Mouse (Mus musculus): Measurements from ENCODE around the gene Plcl1. TPM values are rescaled to one million over a fixed set of nuclear protein-coding genes. Genes with fewer than 3 reads are reported as not detected.

Gene Plcl1
- polyA plus RNA-seq, 1 experiment, result not detected

DNA sequence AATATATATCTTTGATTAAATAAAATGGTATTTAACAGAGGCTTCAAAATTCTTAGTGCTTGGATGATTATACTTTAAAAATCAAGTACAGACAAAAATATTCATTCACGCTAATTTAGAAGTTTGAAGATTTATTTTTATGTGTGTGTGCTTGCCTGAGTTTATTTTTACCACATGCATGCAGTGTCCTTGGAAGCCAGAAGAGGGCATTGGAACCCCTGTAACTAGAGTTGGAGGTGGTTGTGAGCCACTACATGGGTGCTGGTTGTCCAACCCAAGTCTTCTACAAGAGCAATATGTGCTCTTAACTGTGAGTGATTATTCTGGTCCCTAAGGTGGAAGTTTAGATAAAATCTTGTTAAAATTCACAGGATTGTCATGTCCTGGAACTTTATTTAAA is 24.0 kb downstream of the Plcl1 start:
- 98% methylated on average over 1 of the region's 1 CpGs for WGBS
- no peaks in the 10 kb centered on the region for H3K4me1 ChIP-seq (ENCODE audit: control insufficient read depth, insufficient read depth, low read length)
- no peak overlapping the region for H3K27ac ChIP-seq (ENCODE audit: insufficient read depth, low read depth, low read length)
- no peak overlapping the region for H3K4me3 ChIP-seq (ENCODE audit: insufficient read depth, low read depth, low read length)
- no peak for TF ChIP-seq POLR2A (IDR thresholded peaks at IDR 0.05; ENCODE audit: insufficient read depth, low read depth, low read length)
- no peak for TF ChIP-seq CTCF (IDR thresholded peaks at IDR 0.05; ENCODE audit: insufficient read depth, low read depth, low read length)

- H3K4me3 ChIP-seq (ENCODE audit: insufficient read depth, low read depth, low read length), result no peak overlapping the region
- 85% methylated on average over 3 of the region's 3 CpGs for WGBS
- TF ChIP-seq POLR2A (IDR thresholded peaks at IDR 0.05; ENCODE audit: insufficient read depth, low read depth, low read length), result no peak
- no peak for TF ChIP-seq CTCF (IDR thresholded peaks at IDR 0.05; ENCODE audit: insufficient read depth, low read depth, low read length)
- H3K27ac ChIP-seq (ENCODE audit: insufficient read depth, low read depth, low read length), result no peak overlapping the region
- H3K4me1 ChIP-seq (ENCODE audit: control insufficient read depth, insufficient read depth, low read length), result no peaks in the 10 kb centered on the region
Observed at GRCm38 (mm10) chr1:55430587-55430986, 24.9 kb downstream of the Plcl1 start.

GRCm38 (mm10) chr1:55436589-55436988 is 30.9 kb downstream of the Plcl1 start:
- no peak overlapping the region for H3K4me3 ChIP-seq (ENCODE audit: insufficient read depth, low read depth, low read length)
- H3K27ac ChIP-seq (ENCODE audit: insufficient read depth, low read depth, low read length), result no peak overlapping the region
- no peaks in the 10 kb centered on the region for H3K4me1 ChIP-seq (ENCODE audit: control insufficient read depth, insufficient read depth, low read length)
- WGBS, result 84% methylated on average over 5 of the region's 5 CpGs
- TF ChIP-seq POLR2A (IDR thresholded peaks at IDR 0.05; ENCODE audit: insufficient read depth, low read depth, low read length) (no peak), CTCF (IDR thresholded peaks at IDR 0.05; ENCODE audit: insufficient read depth, low read depth, low read length) (no peak)

DNA sequence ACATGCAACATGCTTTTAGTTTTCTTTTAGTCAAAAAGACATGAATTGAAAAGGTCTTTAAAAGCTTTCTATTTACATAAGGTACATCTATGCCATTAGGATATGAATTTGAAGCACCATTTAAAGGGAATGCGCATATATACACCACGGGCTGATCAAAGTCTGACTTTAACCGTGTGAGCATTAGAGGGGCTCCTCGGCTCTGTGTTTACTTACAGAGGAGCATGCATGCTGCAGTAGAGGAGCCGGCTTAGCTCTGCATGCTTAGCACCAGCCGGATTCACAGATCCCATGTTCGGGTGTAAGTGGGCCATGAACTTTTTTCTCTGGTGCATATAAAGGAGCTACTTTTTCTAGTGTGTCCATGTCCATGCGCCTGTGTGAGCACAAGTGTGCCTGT is 31.4 kb downstream of the Plcl1 start:
- WGBS, result 85% methylated on average over 8 of the region's 8 CpGs
- no peak overlapping the region for H3K4me3 ChIP-seq (ENCODE audit: insufficient read depth, low read depth, low read length)
- no peak overlapping the region for H3K27ac ChIP-seq (ENCODE audit: insufficient read depth, low read depth, low read length)
- no peaks in the 10 kb centered on the region for H3K4me1 ChIP-seq (ENCODE audit: control insufficient read depth, insufficient read depth, low read length)
- TF ChIP-seq CTCF (IDR thresholded peaks at IDR 0.05; ENCODE audit: insufficient read depth, low read depth, low read length) (no peak), POLR2A (IDR thresholded peaks at IDR 0.05; ENCODE audit: insufficient read depth, low read depth, low read length) (no peak)

DNA sequence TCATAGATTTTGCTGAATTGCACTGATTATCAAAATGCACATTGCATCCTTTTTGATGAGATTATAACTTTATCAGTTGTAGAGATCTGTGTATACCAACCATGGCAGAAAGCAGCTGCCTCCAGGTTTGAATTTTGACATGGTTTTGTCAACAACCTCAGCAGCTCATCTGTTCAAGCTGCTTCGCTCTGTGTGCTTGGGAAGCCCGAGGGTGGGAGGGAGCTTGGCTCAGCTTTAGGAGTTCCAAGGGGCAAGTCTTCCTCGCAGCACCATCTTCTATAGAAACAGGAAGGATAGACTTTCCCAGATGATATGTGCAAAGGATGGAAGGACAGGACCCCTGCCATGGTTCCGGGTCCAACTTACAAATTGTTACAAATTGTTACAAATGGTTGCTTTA is 32.9 kb downstream of the Plcl1 start:
- WGBS, result 71% methylated on average over 4 of the region's 4 CpGs
- Histone ChIP-seq H3K4me1 (ENCODE audit: control insufficient read depth, insufficient read depth, low read length) (no peaks in the 10 kb centered on the region), H3K27ac (ENCODE audit: insufficient read depth, low read depth, low read length) (no peak overlapping the region), H3K4me3 (ENCODE audit: insufficient read depth, low read depth, low read length) (no peak overlapping the region)
- TF ChIP-seq POLR2A (IDR thresholded peaks at IDR 0.05; ENCODE audit: insufficient read depth, low read depth, low read length), result no peak
- TF ChIP-seq CTCF (IDR thresholded peaks at IDR 0.05; ENCODE audit: insufficient read depth, low read depth, low read length), result no peak

GRCm38 (mm10) chr1:55445043-55445688 is 39.4 kb downstream of the Plcl1 start:
- TF ChIP-seq CTCF (IDR thresholded peaks at IDR 0.05; ENCODE audit: insufficient read depth, low read depth, low read length) (no peak), POLR2A (IDR thresholded peaks at IDR 0.05; ENCODE audit: insufficient read depth, low read depth, low read length) (no peak)
- 94% methylated on average over 6 of the region's 6 CpGs for WGBS
- 0 out of 2 replicates have a peak, but pooled peaks cover 3% of the 10 kb centered on the region for H3K4me1 ChIP-seq (ENCODE audit: control insufficient read depth, insufficient read depth, low read length)
- H3K27ac ChIP-seq (ENCODE audit: insufficient read depth, low read depth, low read length), result no peak overlapping the region
- no peak overlapping the region for H3K4me3 ChIP-seq (ENCODE audit: insufficient read depth, low read depth, low read length)

DNA sequence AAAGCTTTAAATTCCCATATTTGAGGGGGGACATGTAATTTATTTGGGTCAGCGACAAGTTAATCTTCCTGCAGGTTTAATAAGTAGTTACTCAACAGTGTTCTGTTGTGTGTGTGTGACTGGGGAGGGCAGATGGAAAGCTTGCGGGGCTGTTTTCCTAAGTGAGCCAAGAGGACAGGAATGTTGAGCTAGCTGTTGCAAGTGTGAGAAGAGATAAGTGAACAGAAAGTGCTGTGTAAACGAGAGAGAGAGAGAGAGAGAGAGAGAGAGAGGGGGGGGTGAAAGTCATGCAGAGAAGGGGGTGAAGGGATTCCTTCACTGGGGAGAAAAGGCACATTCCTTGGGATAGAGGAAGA is 39.9 kb downstream of the Plcl1 start:
- 71% methylated on average over 3 of the region's 3 CpGs for WGBS
- TF ChIP-seq CTCF (IDR thresholded peaks at IDR 0.05; ENCODE audit: insufficient read depth, low read depth, low read length) (no peak), POLR2A (IDR thresholded peaks at IDR 0.05; ENCODE audit: insufficient read depth, low read depth, low read length) (no peak)

GRCm38 (mm10) chr1:55446273-55446672 is 40.6 kb downstream of the Plcl1 start:
- Histone ChIP-seq H3K27ac (ENCODE audit: insufficient read depth, low read depth, low read length) (no peak overlapping the region), H3K4me1 (ENCODE audit: control insufficient read depth, insufficient read depth, low read length) (0 out of 2 replicates have a peak, but pooled peaks cover 3% of the 10 kb centered on the region), H3K4me3 (ENCODE audit: insufficient read depth, low read depth, low read length) (no peak overlapping the region)
- TF ChIP-seq CTCF (IDR thresholded peaks at IDR 0.05; ENCODE audit: insufficient read depth, low read depth, low read length) (no peak), POLR2A (IDR thresholded peaks at IDR 0.05; ENCODE audit: insufficient read depth, low read depth, low read length) (no peak)
- 82% methylated on average over 5 of the region's 5 CpGs for WGBS

More for the DNA sequence above, 39.9 kb downstream of the Plcl1 start:
- no peak overlapping the region for H3K4me3 ChIP-seq (ENCODE audit: insufficient read depth, low read depth, low read length)
- H3K27ac ChIP-seq (ENCODE audit: insufficient read depth, low read depth, low read length), result no peak overlapping the region
- 0 out of 2 replicates have a peak, but pooled peaks cover 3% of the 10 kb centered on the region for H3K4me1 ChIP-seq (ENCODE audit: control insufficient read depth, insufficient read depth, low read length)

GRCm38 (mm10) chr1:55446876-55447275 is 41.2 kb downstream of the Plcl1 start:
- Histone ChIP-seq H3K4me3 (ENCODE audit: insufficient read depth, low read depth, low read length) (no peak overlapping the region), H3K27ac (ENCODE audit: insufficient read depth, low read depth, low read length) (no peak overlapping the region), H3K4me1 (ENCODE audit: control insufficient read depth, insufficient read depth, low read length) (0 out of 2 replicates have a peak, but pooled peaks cover 3% of the 10 kb centered on the region)
- TF ChIP-seq CTCF (IDR thresholded peaks at IDR 0.05; ENCODE audit: insufficient read depth, low read depth, low read length), result no peak
- TF ChIP-seq POLR2A (IDR thresholded peaks at IDR 0.05; ENCODE audit: insufficient read depth, low read depth, low read length), result no peak
- WGBS, result 86% methylated on average over 2 of the region's 2 CpGs
